In the genomic region with DNA sequence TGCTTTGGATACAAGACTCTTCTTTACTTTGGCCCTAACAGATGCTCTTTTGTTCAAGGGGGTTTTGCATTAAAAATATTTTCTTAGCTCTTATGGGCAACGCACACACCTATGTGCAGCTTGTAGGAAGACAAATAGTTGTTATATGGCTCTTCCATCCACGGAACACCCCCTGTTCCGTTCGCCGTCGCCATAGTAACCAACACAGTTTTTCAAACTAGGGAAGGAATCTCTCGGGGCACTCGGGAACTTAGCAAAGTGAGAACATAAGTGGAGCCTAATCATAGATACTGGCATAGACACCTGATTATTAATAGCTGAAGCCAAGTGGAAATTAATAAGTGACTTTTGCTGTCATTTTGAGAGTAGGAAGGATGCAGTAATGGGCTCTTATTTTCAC, we compare ENCODE assay signal across 21 mouse cellular contexts.
DNase-seq lines count a peak whose midpoint lies in the region; ATAC-seq and TF ChIP-seq lines count a peak whose summit lies in the region.
"Had no signal": no experiment of that assay in that cellular context is flagged by ENCODE, and none has a peak within 500 bp of the region (broad histone marks: within the 10 kb centered on the region; RNA-seq: fewer than 3 reads in every experiment).

No protein-coding gene starts in this region.

- ATAC-seq in forebrain, postnatal 0 days = peak; percentile 70
- ATAC-seq in forebrain, embryonic 11.5 days (replicated peaks; ENCODE audit: low FRiP score) = no peak

- intact Hi-C loops in left cerebral cortex, postnatal 10 days (cut with DNase I) = no loop called here
- intact Hi-C loops in left cerebral cortex, postnatal 36 days (cut with DNase I) = no loop called here

- WGBS in forebrain, postnatal 0 days = 44% methylated on average over 8 of the region's 8 CpGs
- WGBS in forebrain, embryonic 11.5 days = 77% methylated on average over 8 of the region's 8 CpGs

- H3K4me2 ChIP-seq in forebrain, postnatal 0 days (ENCODE audit: low read depth) = no peak overlapping the region
- no peak overlapping the region for H3K4me2 ChIP-seq in forebrain, embryonic 11.5 days (ENCODE audit: low read depth, low read length, severe bottlenecking)
- H3K4me2 ChIP-seq: heart, embryonic 12.5 days; limb, embryonic 15.5 days; liver, embryonic 15.5 days had no signal

- H3K4me1 ChIP-seq in forebrain, postnatal 0 days (ENCODE audit: insufficient read depth) = no peaks in the 10 kb centered on the region
- no peaks in the 10 kb centered on the region for H3K4me1 ChIP-seq in forebrain, embryonic 11.5 days (replicated peaks; ENCODE audit: control insufficient read depth, insufficient read depth, low read length)
- H3K4me1 ChIP-seq: heart, embryonic 12.5 days; limb, embryonic 15.5 days; liver, embryonic 15.5 days had no signal

- H3K36me3 ChIP-seq in forebrain, postnatal 0 days (ENCODE audit: insufficient read depth) = no peaks in the 10 kb centered on the region
- no peaks in the 10 kb centered on the region for H3K36me3 ChIP-seq in forebrain, embryonic 11.5 days (ENCODE audit: control insufficient read depth, insufficient read depth, low read length)
- H3K36me3 ChIP-seq: heart, embryonic 12.5 days; limb, embryonic 15.5 days; liver, embryonic 15.5 days had no signal

- H3K9me3 ChIP-seq in forebrain, postnatal 0 days (ENCODE audit: low read length) = no peaks in the 10 kb centered on the region
- H3K9me3 ChIP-seq in forebrain, embryonic 11.5 days (ENCODE audit: control insufficient read depth, low read length) = no peaks in the 10 kb centered on the region
- H3K9me3 ChIP-seq: heart, embryonic 12.5 days; limb, embryonic 15.5 days; liver, embryonic 15.5 days had no signal

- H3K9ac ChIP-seq in forebrain, postnatal 0 days = no peak overlapping the region
- H3K9ac ChIP-seq in forebrain, embryonic 11.5 days (ENCODE audit: low read length) = no peak overlapping the region
- H3K9ac ChIP-seq: heart, embryonic 12.5 days; limb, embryonic 15.5 days; liver, embryonic 15.5 days had no signal

- H3K27ac ChIP-seq in forebrain, postnatal 0 days (ENCODE audit: low read depth, low read length) = no peak overlapping the region
- no peak overlapping the region for H3K27ac ChIP-seq in forebrain, embryonic 11.5 days (ENCODE audit: low read depth, low read length)
- H3K27ac ChIP-seq: limb, embryonic 15.5 days; liver, embryonic 15.5 days; macrophage had no signal

- DNase-seq in forebrain, postnatal 0 days = peak; percentile 70
- no peak for DNase-seq in forebrain, embryonic 11.5 days (ENCODE audit: low spot score)
- DNase-seq in left cerebral cortex, postnatal 10 days (ENCODE audit: extremely low spot score in 1 of 2, low spot score in 2 of 2) = peak; percentile 32 to 36
- DNase-seq in left cerebral cortex, postnatal 36 days (ENCODE audit: low spot score in 2 of 2) = no peak
- peak; percentile 8 to 38 for DNase-seq in right cerebral cortex, adult 2 months (ENCODE audit: low spot score in 2 of 2)
- no peak for DNase-seq in right cerebral cortex, postnatal 25 days
- peak; percentile 8 for DNase-seq in telencephalon, adult 2 months (ENCODE audit: low read depth, low spot score)
- no peak for DNase-seq in kidney, postnatal 36 days
- DNase-seq: adrenal gland, postnatal 25 days; cerebellum, adult 2 months; gastrocnemius, postnatal 10 days; heart, adult 11 months; heart, postnatal 14 days; kidney, adult 2 months; kidney, postnatal 14 days; thymus, postnatal 25 days had no signal

- H3K27me3 ChIP-seq in forebrain, postnatal 0 days (ENCODE audit: insufficient read depth, low read length) = no peaks in the 10 kb centered on the region
- H3K27me3 ChIP-seq in forebrain, embryonic 11.5 days (ENCODE audit: control insufficient read depth, insufficient read depth, low read length) = no peaks in the 10 kb centered on the region
- H3K27me3 ChIP-seq: CH12.LX; limb, embryonic 15.5 days; liver, embryonic 15.5 days had no signal

- no peak for TF ChIP-seq CTCF in forebrain, postnatal 0 days (IDR thresholded peaks at IDR 0.05; ENCODE audit: low read depth)

- H3K4me3 ChIP-seq in forebrain, postnatal 0 days (ENCODE audit: low read depth, low read length) = no peak overlapping the region
- no peak overlapping the region for H3K4me3 ChIP-seq in forebrain, embryonic 11.5 days (ENCODE audit: low read depth, low read length)
- H3K4me3 ChIP-seq: heart, embryonic 12.5 days; limb, embryonic 15.5 days; liver, embryonic 15.5 days had no signal

Comparison
In these comparisons a context has a peak if more than half of its experiments do, and no peak if none do; other contexts are left out.
1. DNase-seq: peak in forebrain, postnatal 0 days (single experiment), left cerebral cortex, postnatal 10 days (2 of 2), right cerebral cortex, adult 2 months (2 of 2) and telencephalon, adult 2 months (single experiment); none in forebrain, embryonic 11.5 days (single experiment), left cerebral cortex, postnatal 36 days (0 of 2), right cerebral cortex, postnatal 25 days (single experiment) and kidney, postnatal 36 days (0 of 2).